Mouse (Mus musculus) adrenal gland, adult 18-20 months (tissue): ENCODE measurements around the gene 9430097D07Rik. TPM values are rescaled to one million over a fixed set of nuclear protein-coding genes. Genes with fewer than 3 reads are reported as not detected.

Experiments used
- DNase-seq, 2 experiments: peaks; one replicate each; pipeline ENCODE4 v3.0.0; 2021 to 2022; ENCODE audit warnings: low spot score in 2 of 2
- total RNA-seq, 2 experiments: library from RNA; stranded (reverse); gene quantifications; 1 replicate in 1 of 2; 2 replicates in 1 of 2; pipeline ENCODE4 v1.2.3; 2021

9430097D07Rik gene
- total RNA-seq, 2 experiments from 2014 or later, result not detected

GRCm38 (mm10) chr2:32536086-32536633 lies 39.3 kb downstream of the 9430097D07Rik start:
- no peak for DNase-seq

GRCm38 (mm10) chr2:32535501-32535991 lies 39.9 kb downstream of the 9430097D07Rik start:
- peak; percentile 61 to 66 for DNase-seq

- DNase-seq, result peak; percentile 96 to 98
Measured at GRCm38 (mm10) chr2:32534733-32535471, 40.6 kb downstream of the 9430097D07Rik start, which contains the start of gene Fam102a. Gene Fam102a, plus strand, starts transcription at chr2:32535332.

GRCm38 (mm10) chr2:32534061-32534732 lies 41.3 kb downstream of the 9430097D07Rik start:
- peak in 1 of 2 experiments; percentile 44 for DNase-seq

GRCm38 (mm10) chr2:32533163-32533562 lies 42.3 kb downstream of the 9430097D07Rik start:
- DNase-seq, result no peak

GRCm38 (mm10) chr2:32530479-32530878 lies 45.0 kb downstream of the 9430097D07Rik start:
- no peak for DNase-seq

- DNase-seq, result no peak
Measured at GRCm38 (mm10) chr2:32528326-32528725, 47.2 kb downstream of the 9430097D07Rik start.

GRCm38 (mm10) chr2:32527468-32527966 lies 48.0 kb downstream of the 9430097D07Rik start:
- DNase-seq, result peak in 1 of 2 experiments; percentile 57

GRCm38 (mm10) chr2:32525816-32526215 lies 49.7 kb downstream of the 9430097D07Rik start:
- peak in 1 of 2 experiments; percentile 53 for DNase-seq

- DNase-seq, result no peak
Measured at GRCm38 (mm10) chr2:32524536-32525031, 50.9 kb downstream of the 9430097D07Rik start.

Other genes starting within 250 kb of the 9430097D07Rik start
- 10 to 100 TPM; 62.6 to 69.6 TPM for gene Ciz1, start 223.4 kb downstream of the 9430097D07Rik start, total RNA-seq
- 10 to 100 TPM; 18.6 to 25.6 TPM for gene Dnm1, start 222.3 kb downstream of the 9430097D07Rik start, total RNA-seq
- gene 1110008P14Rik, start 193.7 kb downstream of the 9430097D07Rik start, total RNA-seq, result 100 to 1,000 TPM; 158 to 166 TPM
- gene Lcn2, start 187.4 kb downstream of the 9430097D07Rik start, total RNA-seq, result 1 to 10 TPM; 1.7 to 2.1 TPM
- 10 to 100 TPM; 56.9 to 66.5 TPM for gene Ptges2, start 179.8 kb downstream of the 9430097D07Rik start, total RNA-seq
- gene Naif1, start 125.2 kb downstream of the 9430097D07Rik start, total RNA-seq, result 1 to 10 TPM; 4.1 to 4.5 TPM
- 10 to 100 TPM; 48.8 to 55.3 TPM for gene Slc25a25, start 124.2 kb downstream of the 9430097D07Rik start, total RNA-seq
- gene Fam102a, start 40.4 kb downstream of the 9430097D07Rik start, total RNA-seq, result 10 to 100 TPM; 27.4 to 41.0 TPM
- gene Dpm2, start 4.8 kb downstream of the 9430097D07Rik start, total RNA-seq, result 10 to 100 TPM; 49.7 to 58.0 TPM
- not detected for gene Pip5kl1, start 887 bp downstream of the 9430097D07Rik start, total RNA-seq
- gene St6galnac4, start 11.4 kb upstream of the 9430097D07Rik start, total RNA-seq, result 10 to 100 TPM in 1 of 2 experiments, 1 to 10 TPM in 1; 6.6 to 11.4 TPM
- 10 to 100 TPM; 52.4 to 67.9 TPM for gene St6galnac6, start 24.0 kb upstream of the 9430097D07Rik start, total RNA-seq
- gene Ak1, start 46.1 kb upstream of the 9430097D07Rik start, total RNA-seq, result 10 to 100 TPM; 31.2 to 48.5 TPM
- 10 to 100 TPM; 77.1 to 81.3 TPM for gene Eng, start 70.9 kb upstream of the 9430097D07Rik start, total RNA-seq
- 10 to 100 TPM in 1 of 2 experiments, 1 to 10 TPM in 1; 8.2 to 10.3 TPM for gene Fpgs, start 128.5 kb upstream of the 9430097D07Rik start, total RNA-seq
- gene Cdk9, start 137.4 kb upstream of the 9430097D07Rik start, total RNA-seq, result 10 to 100 TPM; 73.2 to 87.4 TPM
- gene Sh2d3c, start 145.4 kb upstream of the 9430097D07Rik start, total RNA-seq, result 10 to 100 TPM; 11.6 to 14.9 TPM
- gene 6330409D20Rik, start 165.3 kb upstream of the 9430097D07Rik start, total RNA-seq, result not detected
- gene Tor2a, start 181.6 kb upstream of the 9430097D07Rik start, total RNA-seq, result 10 to 100 TPM; 18.2 to 22.3 TPM
- under 1 TPM; 0.13 to 0.26 TPM for gene Ttc16, start 199.9 kb upstream of the 9430097D07Rik start, total RNA-seq
- 1 to 10 TPM; 5.4 to 9.9 TPM for gene Ptrh1, start 200.1 kb upstream of the 9430097D07Rik start, total RNA-seq
- gene Cfap157, start 208.7 kb upstream of the 9430097D07Rik start, total RNA-seq, result under 1 TPM in 1 of 2 experiments, not detected in 1; 0.16 TPM